Mouse (Mus musculus) liver, postnatal 0 days (tissue): ENCODE measurements around the gene Galnt15.

Source experiments
- CTCF ChIP-seq: sonication (generic); IDR thresholded peaks from 2 replicates; pipeline ENCODE4 v1.5.1; 2016; ENCODE audit warnings: antibody characterized with exemption, low read depth
- EP300 ChIP-seq: IDR thresholded peaks from 2 replicates; pipeline ENCODE4 v1.6.1; 2016; ENCODE audit warnings: antibody characterized with exemption, low read depth, mild to moderate bottlenecking

DNA sequence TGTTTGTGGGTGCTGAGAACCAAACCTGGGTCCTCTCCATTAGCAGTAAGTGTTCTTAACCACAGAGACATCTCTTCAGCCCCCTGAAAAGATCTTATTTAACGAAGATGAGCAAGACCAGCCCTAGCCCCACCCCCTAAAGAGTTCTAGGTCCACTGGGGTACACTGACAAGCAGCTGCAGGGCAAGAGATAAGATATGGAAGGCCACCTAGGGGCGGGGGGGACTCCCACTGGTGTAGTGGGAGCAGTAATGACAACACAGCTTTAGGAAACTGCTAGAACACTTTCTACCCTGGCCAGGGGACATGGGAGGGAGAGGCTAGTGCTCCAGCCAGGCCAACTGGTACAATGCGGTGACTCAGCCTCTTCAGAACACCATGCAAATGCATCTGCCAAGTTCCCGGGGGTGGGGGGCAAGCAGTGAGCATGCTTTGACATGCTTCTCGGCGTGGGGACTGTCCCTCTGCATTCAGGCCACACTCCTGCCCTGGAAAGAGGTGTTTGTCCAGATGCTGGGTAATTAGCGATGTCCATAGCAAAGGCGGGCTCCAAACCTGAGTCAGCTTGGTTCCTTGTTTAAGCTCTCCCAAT lies 9.0 kb downstream of the Galnt15 start:
- TF ChIP-seq CTCF = no peak
- peak; percentile 86 for TF ChIP-seq EP300
